In genomic region chr5:114657426-114657825, GRCm38 (mm10) we compare ENCODE assay signal across 8 mouse cellular contexts. TPM values are rescaled to one million over a fixed set of nuclear protein-coding genes. Genes with fewer than 3 reads are reported as not detected.
DNase-seq lines count a peak whose midpoint lies in the region; ATAC-seq lines count a peak whose summit lies in the region.

No protein-coding gene starts in this region.

- WGBS in heart, embryonic 15.5 days, result 20% methylated on average over 10 of the region's 10 CpGs
- WGBS in stomach, embryonic 14.5 days, result 36% methylated on average over 10 of the region's 10 CpGs

- H3K4me3 ChIP-seq in megakaryocyte, embryonic 14.5 days (replicated peaks), result peak overlapping the region; percentile 17
- H3K4me3 ChIP-seq in heart, embryonic 15.5 days, result peak overlapping the region; percentile 55
- H3K4me3 ChIP-seq in stomach, embryonic 14.5 days (ENCODE audit: low read depth, low read length), result peak overlapping the region; percentile 49

- peaks cover 49% of the 10 kb centered on the region for H3K4me1 ChIP-seq in megakaryocyte, embryonic 14.5 days
- peaks cover 18% of the 10 kb centered on the region for H3K4me1 ChIP-seq in heart, embryonic 15.5 days (replicated peaks)
- peaks cover 7% of the 10 kb centered on the region; the same call in 1 of the 2 replicates for H3K4me1 ChIP-seq in stomach, embryonic 14.5 days (ENCODE audit: control insufficient read depth, insufficient read depth, low read length)

- no peak overlapping the region for H3K27ac ChIP-seq in heart, embryonic 15.5 days
- no peak overlapping the region for H3K27ac ChIP-seq in stomach, embryonic 14.5 days (ENCODE audit: low read length)

- no peaks in the 10 kb centered on the region for H3K36me3 ChIP-seq in megakaryocyte, embryonic 14.5 days (replicated peaks; ENCODE audit: low read length)
- no peaks in the 10 kb centered on the region for H3K36me3 ChIP-seq in heart, embryonic 15.5 days
- no peaks in the 10 kb centered on the region for H3K36me3 ChIP-seq in stomach, embryonic 14.5 days (ENCODE audit: control insufficient read depth, insufficient read depth, low read length)

- peaks cover 4% of the 10 kb centered on the region for H3K9me3 ChIP-seq in megakaryocyte, embryonic 14.5 days
- H3K9me3 ChIP-seq in heart, embryonic 15.5 days (replicated peaks), result no peaks in the 10 kb centered on the region
- H3K9me3 ChIP-seq in stomach, embryonic 14.5 days (ENCODE audit: control insufficient read depth, low read depth, low read length), result no peaks in the 10 kb centered on the region

- H3K27me3 ChIP-seq in megakaryocyte, embryonic 14.5 days (replicated peaks), result peaks cover 81% of the 10 kb centered on the region
- H3K27me3 ChIP-seq in heart, embryonic 15.5 days, result peaks cover 70% of the 10 kb centered on the region
- H3K27me3 ChIP-seq in stomach, embryonic 14.5 days (ENCODE audit: control insufficient read depth, insufficient read depth, low read length), result peaks cover 10% of the 10 kb centered on the region

- H3K9ac ChIP-seq in heart, embryonic 15.5 days, result peak overlapping the region; percentile 59
- H3K9ac ChIP-seq in stomach, embryonic 14.5 days (replicated peaks; ENCODE audit: low read depth, low read length), result no peak overlapping the region

- peak; percentile 83 for DNase-seq in kidney, postnatal 10 days
- no peak for DNase-seq in Muller cell, postnatal 12 days (ENCODE audit: inconsistent ontology term)
- no peak for DNase-seq in urinary bladder, postnatal 14 days (ENCODE audit: low spot score)

- peak overlapping the region; percentile 93 for H3K4me2 ChIP-seq in heart, embryonic 15.5 days
- peak overlapping the region; percentile 95 for H3K4me2 ChIP-seq in stomach, embryonic 14.5 days (replicated peaks; ENCODE audit: low read depth, low read length)

- ATAC-seq in megakaryocyte, adult 5-6 weeks (ENCODE audit: poor library complexity, severe bottlenecking), result no peak
- no peak for ATAC-seq in heart, embryonic 15.5 days (replicated peaks; ENCODE audit: insufficient number of reproducible peaks, insufficient read depth, low FRiP score, low read depth)
- no peak for ATAC-seq in stomach, embryonic 14.5 days (ENCODE audit: insufficient number of reproducible peaks, insufficient read depth, low FRiP score, low read depth)
- ATAC-seq in cerebellum, adult (ENCODE audit: insufficient number of reproducible peaks, low FRiP score, low TSS enrichment), result no peak

RNA-seq across cellular contexts. Expression of gene Trpv4, which starts 0.8 kb away (rescaled TPM):
- 1.5 and 2.1 TPM in 2 replicates for polyA plus RNA-seq in megakaryocyte, embryonic 14.5 days (2012; ENCODE audit: insufficient read depth, low replicate concordance)
- 1.5 TPM in 2 replicates for total RNA-seq in megakaryocyte, adult 5-6 weeks (2015)
- 0.94 and 1.8 TPM in 2 replicates for total RNA-seq in megakaryocyte, adult 5-6 weeks (2017)
- 1.00 and 2.4 TPM in 2 replicates for polyA plus RNA-seq in heart, embryonic 15.5 days (2015; fragmentation: Nextera tagmentation; extraction: Ambion mirVana)
- 1.5 and 1.9 TPM in 2 replicates for polyA plus RNA-seq in stomach, embryonic 14.5 days (2014; fragmentation: Nextera tagmentation; extraction: Ambion mirVana)

RNA-seq across cellular contexts. Expression of gene Gltp, which starts 33.4 kb away (rescaled TPM):
- polyA plus RNA-seq in megakaryocyte, embryonic 14.5 days (2012; ENCODE audit: insufficient read depth, low replicate concordance), result 38.6 and 56.2 TPM in 2 replicates
- total RNA-seq in megakaryocyte, adult 5-6 weeks (2015), result 268 and 269 TPM in 2 replicates
- total RNA-seq in megakaryocyte, adult 5-6 weeks (2017), result 135 and 141 TPM in 2 replicates
- 45.9 and 70.4 TPM in 2 replicates for polyA plus RNA-seq in heart, embryonic 15.5 days (2015; fragmentation: Nextera tagmentation; extraction: Ambion mirVana)
- 81.6 and 87.4 TPM in 2 replicates for polyA plus RNA-seq in stomach, embryonic 14.5 days (2014; fragmentation: Nextera tagmentation; extraction: Ambion mirVana)

RNA-seq across cellular contexts. Expression of gene Tchp, which starts 50.1 kb away (rescaled TPM):
- polyA plus RNA-seq in megakaryocyte, embryonic 14.5 days (2012; ENCODE audit: insufficient read depth, low replicate concordance), result 7.0 and 10.0 TPM in 2 replicates
- 2.6 and 3.0 TPM in 2 replicates for total RNA-seq in megakaryocyte, adult 5-6 weeks (2015)
- total RNA-seq in megakaryocyte, adult 5-6 weeks (2017), result 6.9 and 7.6 TPM in 2 replicates
- polyA plus RNA-seq in heart, embryonic 15.5 days (2015; fragmentation: Nextera tagmentation; extraction: Ambion mirVana), result 8.6 TPM in 2 replicates
- 11.9 and 14.1 TPM in 2 replicates for polyA plus RNA-seq in stomach, embryonic 14.5 days (2014; fragmentation: Nextera tagmentation; extraction: Ambion mirVana)
